Mouse (Mus musculus): Measurements from ENCODE around the gene Kif3c. TPM values are rescaled to one million over a fixed set of nuclear protein-coding genes. Genes with fewer than 3 reads are reported as not detected.

Kif3c gene
- polyA plus RNA-seq, 1 experiment = 15.1 TPM

- no peak overlapping the region for H3K9ac ChIP-seq (ENCODE audit: low read depth, poor library complexity, severe bottlenecking)
- H3K4me3 ChIP-seq (ENCODE audit: low read depth, low read length) = no peak overlapping the region
- no peaks in the 10 kb centered on the region for H3K27me3 ChIP-seq (ENCODE audit: control insufficient read depth, insufficient read depth, low read length, poor library complexity, severe bottlenecking)
- TF ChIP-seq POLR2A (IDR thresholded peaks at IDR 0.05; ENCODE audit: insufficient read depth, low read length) = no peak
- no peak for TF ChIP-seq CTCF (IDR thresholded peaks at IDR 0.05; ENCODE audit: low read depth, low read length)
- TF ChIP-seq EP300 (IDR thresholded peaks at IDR 0.05; ENCODE audit: insufficient read depth, low read depth, low read length) = no peak
- no peaks in the 10 kb centered on the region for H3K4me1 ChIP-seq (ENCODE audit: control insufficient read depth, insufficient read depth, low read length)
- no peak overlapping the region for H3K27ac ChIP-seq (ENCODE audit: insufficient read depth, low read length)
- H3K36me3 ChIP-seq (ENCODE audit: control insufficient read depth, insufficient read depth, low read length, poor library complexity, severe bottlenecking) = no peaks in the 10 kb centered on the region
- peaks cover 7% of the 10 kb centered on the region for H3K9me3 ChIP-seq (replicated peaks; ENCODE audit: control insufficient read depth, insufficient read depth, low read length, poor library complexity, severe bottlenecking)
These were observed 35.3 kb upstream of the Kif3c start for GRCm38 (mm10) chr12:3329677-3330076.

- H3K9ac ChIP-seq (ENCODE audit: low read depth, poor library complexity, severe bottlenecking) = no peak overlapping the region
- no peaks in the 10 kb centered on the region for H3K4me1 ChIP-seq (ENCODE audit: control insufficient read depth, insufficient read depth, low read length)
- H3K4me3 ChIP-seq (ENCODE audit: low read depth, low read length) = no peak overlapping the region
- peaks cover 4% of the 10 kb centered on the region for H3K9me3 ChIP-seq (replicated peaks; ENCODE audit: control insufficient read depth, insufficient read depth, low read length, poor library complexity, severe bottlenecking)
- H3K36me3 ChIP-seq (ENCODE audit: control insufficient read depth, insufficient read depth, low read length, poor library complexity, severe bottlenecking) = no peaks in the 10 kb centered on the region
- no peak for TF ChIP-seq CTCF (IDR thresholded peaks at IDR 0.05; ENCODE audit: low read depth, low read length)
- no peak for TF ChIP-seq POLR2A (IDR thresholded peaks at IDR 0.05; ENCODE audit: insufficient read depth, low read length)
- TF ChIP-seq EP300 (IDR thresholded peaks at IDR 0.05; ENCODE audit: insufficient read depth, low read depth, low read length) = no peak
- H3K27ac ChIP-seq (ENCODE audit: insufficient read depth, low read length) = no peak overlapping the region
- H3K27me3 ChIP-seq (ENCODE audit: control insufficient read depth, insufficient read depth, low read length, poor library complexity, severe bottlenecking) = no peaks in the 10 kb centered on the region
These were observed 26.0 kb upstream of the Kif3c start for GRCm38 (mm10) chr12:3338931-3339330.

- TF ChIP-seq CTCF (IDR thresholded peaks at IDR 0.05; ENCODE audit: low read depth, low read length) (no peak), EP300 (IDR thresholded peaks at IDR 0.05; ENCODE audit: insufficient read depth, low read depth, low read length) (no peak), POLR2A (IDR thresholded peaks at IDR 0.05; ENCODE audit: insufficient read depth, low read length) (no peak)
- no peak overlapping the region for H3K27ac ChIP-seq (ENCODE audit: insufficient read depth, low read length)
- H3K4me3 ChIP-seq (ENCODE audit: low read depth, low read length) = no peak overlapping the region
- H3K9me3 ChIP-seq (replicated peaks; ENCODE audit: control insufficient read depth, insufficient read depth, low read length, poor library complexity, severe bottlenecking) = no peaks in the 10 kb centered on the region
- H3K36me3 ChIP-seq (ENCODE audit: control insufficient read depth, insufficient read depth, low read length, poor library complexity, severe bottlenecking) = no peaks in the 10 kb centered on the region
- no peaks in the 10 kb centered on the region for H3K4me1 ChIP-seq (ENCODE audit: control insufficient read depth, insufficient read depth, low read length)
- no peaks in the 10 kb centered on the region for H3K27me3 ChIP-seq (ENCODE audit: control insufficient read depth, insufficient read depth, low read length, poor library complexity, severe bottlenecking)
- no peak overlapping the region for H3K9ac ChIP-seq (ENCODE audit: low read depth, poor library complexity, severe bottlenecking)
These were observed 20.8 kb upstream of the Kif3c start for GRCm38 (mm10) chr12:3344155-3344554.

GRCm38 (mm10) chr12:3345038-3345437, 19.9 kb upstream of the Kif3c start:
- Histone ChIP-seq H3K4me1 (ENCODE audit: control insufficient read depth, insufficient read depth, low read length) (no peaks in the 10 kb centered on the region), H3K9me3 (replicated peaks; ENCODE audit: control insufficient read depth, insufficient read depth, low read length, poor library complexity, severe bottlenecking) (no peaks in the 10 kb centered on the region), H3K9ac (ENCODE audit: low read depth, poor library complexity, severe bottlenecking) (no peak overlapping the region), H3K27me3 (ENCODE audit: control insufficient read depth, insufficient read depth, low read length, poor library complexity, severe bottlenecking) (no peaks in the 10 kb centered on the region), H3K27ac (ENCODE audit: insufficient read depth, low read length) (no peak overlapping the region), H3K4me3 (ENCODE audit: low read depth, low read length) (no peak overlapping the region), H3K36me3 (ENCODE audit: control insufficient read depth, insufficient read depth, low read length, poor library complexity, severe bottlenecking) (no peaks in the 10 kb centered on the region)
- no peak for TF ChIP-seq CTCF (IDR thresholded peaks at IDR 0.05; ENCODE audit: low read depth, low read length)
- TF ChIP-seq EP300 (IDR thresholded peaks at IDR 0.05; ENCODE audit: insufficient read depth, low read depth, low read length) = no peak

GRCm38 (mm10) chr12:3347682-3348081, 17.2 kb upstream of the Kif3c start:
- H3K27me3 ChIP-seq (ENCODE audit: control insufficient read depth, insufficient read depth, low read length, poor library complexity, severe bottlenecking) = no peaks in the 10 kb centered on the region

GRCm38 (mm10) chr12:3349387-3349786, 15.5 kb upstream of the Kif3c start:
- Histone ChIP-seq H3K27me3 (ENCODE audit: control insufficient read depth, insufficient read depth, low read length, poor library complexity, severe bottlenecking) (no peaks in the 10 kb centered on the region), H3K9ac (ENCODE audit: low read depth, poor library complexity, severe bottlenecking) (no peak overlapping the region), H3K4me3 (ENCODE audit: low read depth, low read length) (no peak overlapping the region), H3K36me3 (ENCODE audit: control insufficient read depth, insufficient read depth, low read length, poor library complexity, severe bottlenecking) (no peaks in the 10 kb centered on the region), H3K27ac (ENCODE audit: insufficient read depth, low read length) (no peak overlapping the region), H3K9me3 (replicated peaks; ENCODE audit: control insufficient read depth, insufficient read depth, low read length, poor library complexity, severe bottlenecking) (no peaks in the 10 kb centered on the region), H3K4me1 (ENCODE audit: control insufficient read depth, insufficient read depth, low read length) (no peaks in the 10 kb centered on the region)
- TF ChIP-seq CTCF (IDR thresholded peaks at IDR 0.05; ENCODE audit: low read depth, low read length) (no peak), POLR2A (IDR thresholded peaks at IDR 0.05; ENCODE audit: insufficient read depth, low read length) (no peak), EP300 (IDR thresholded peaks at IDR 0.05; ENCODE audit: insufficient read depth, low read depth, low read length) (no peak)

More at GRCm38 (mm10) chr12:3347682-3348081, 17.2 kb upstream of the Kif3c start:
- no peak overlapping the region for H3K27ac ChIP-seq (ENCODE audit: insufficient read depth, low read length)
- no peak overlapping the region for H3K4me3 ChIP-seq (ENCODE audit: low read depth, low read length)
- no peaks in the 10 kb centered on the region for H3K4me1 ChIP-seq (ENCODE audit: control insufficient read depth, insufficient read depth, low read length)
- no peak overlapping the region for H3K9ac ChIP-seq (ENCODE audit: low read depth, poor library complexity, severe bottlenecking)
- no peaks in the 10 kb centered on the region for H3K36me3 ChIP-seq (ENCODE audit: control insufficient read depth, insufficient read depth, low read length, poor library complexity, severe bottlenecking)
- no peak for TF ChIP-seq POLR2A (IDR thresholded peaks at IDR 0.05; ENCODE audit: insufficient read depth, low read length)
- TF ChIP-seq EP300 (IDR thresholded peaks at IDR 0.05; ENCODE audit: insufficient read depth, low read depth, low read length) = no peak
- TF ChIP-seq CTCF (IDR thresholded peaks at IDR 0.05; ENCODE audit: low read depth, low read length) = no peak
- H3K9me3 ChIP-seq (replicated peaks; ENCODE audit: control insufficient read depth, insufficient read depth, low read length, poor library complexity, severe bottlenecking) = no peaks in the 10 kb centered on the region

All from ES-Bruce4 (cell line).